Mouse (Mus musculus): Measurements from ENCODE around the gene Kcns1. TPM values are rescaled to one million over a fixed set of nuclear protein-coding genes. Genes with fewer than 3 reads are reported as not detected.

The Kcns1 gene
- total RNA-seq, 1 experiment = 0.80 TPM

DNA sequence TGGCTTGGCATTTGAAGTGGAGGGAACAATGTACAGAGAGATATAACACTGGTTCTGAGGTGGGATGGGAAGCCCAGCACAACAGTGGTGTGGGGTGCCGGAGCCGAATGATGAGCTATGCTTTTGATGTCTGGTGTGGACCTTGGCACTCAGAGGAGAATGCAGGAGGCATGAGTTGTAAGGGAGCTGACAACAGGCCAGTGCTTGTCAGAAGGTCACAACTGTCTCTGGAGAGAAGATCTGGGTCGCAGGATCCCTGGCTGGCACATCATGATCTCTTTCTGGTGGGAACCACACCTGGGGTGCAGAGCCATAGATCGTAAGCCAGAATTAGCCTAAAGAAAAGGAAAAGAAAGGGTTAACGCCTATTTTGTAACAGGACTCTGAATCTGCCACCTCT is 6.9 kb upstream of the Kcns1 start:
- H3K36me3 ChIP-seq (ENCODE audit: control insufficient read depth, insufficient read depth, low read length, poor library complexity, severe bottlenecking) = no peaks in the 10 kb centered on the region
- TF ChIP-seq CHD2 (IDR thresholded peaks at IDR 0.05; ENCODE audit: low read depth, low read length) = no peak
- DNase-seq (ENCODE audit: low read depth, low spot score) = no peak
- in situ Hi-C loops (cut with MboI; ENCODE audit: low sequenced_read_pairs in 2 of 2, unreplicated experiment in 2 of 2) = no loop called here
- no peaks in the 10 kb centered on the region for H3K9me3 ChIP-seq (ENCODE audit: control insufficient read depth, insufficient read depth, low read depth, low read length)
- no peak overlapping the region for H3K27ac ChIP-seq (ENCODE audit: insufficient read depth, low read depth, low read length, poor library complexity, severe bottlenecking)
- no peaks in the 10 kb centered on the region for H3K4me1 ChIP-seq (ENCODE audit: control insufficient read depth in 2 of 2, insufficient read depth in 2 of 2, low read length in 2 of 2, poor library complexity in 1 of 2)
- H3K9ac ChIP-seq (ENCODE audit: insufficient read depth, low read depth, low read length, poor library complexity, severe bottlenecking) = no peak overlapping the region
- H3K4me3 ChIP-seq (ENCODE audit: insufficient read depth in 1 of 2, low read depth in 1 of 2, low read length in 2 of 2, poor library complexity in 1 of 2, severe bottlenecking in 1 of 2) = no peak overlapping the region

- Histone ChIP-seq H3K4me1 (ENCODE audit: control insufficient read depth in 2 of 2, insufficient read depth in 2 of 2, low read length in 2 of 2, poor library complexity in 1 of 2) (no peaks in the 10 kb centered on the region), H3K9ac (ENCODE audit: insufficient read depth, low read depth, low read length, poor library complexity, severe bottlenecking) (no peak overlapping the region), H3K36me3 (ENCODE audit: control insufficient read depth, insufficient read depth, low read length, poor library complexity, severe bottlenecking) (no peaks in the 10 kb centered on the region), H3K27ac (ENCODE audit: insufficient read depth, low read depth, low read length, poor library complexity, severe bottlenecking) (no peak overlapping the region), H3K9me3 (ENCODE audit: control insufficient read depth, insufficient read depth, low read depth, low read length) (no peaks in the 10 kb centered on the region), H3K4me3 (ENCODE audit: insufficient read depth in 1 of 2, low read depth in 1 of 2, low read length in 2 of 2, poor library complexity in 1 of 2, severe bottlenecking in 1 of 2) (no peak overlapping the region)
- TF ChIP-seq HCFC1 (IDR thresholded peaks at IDR 0.05; ENCODE audit: borderline replicate concordance, insufficient read depth, low read length) = no peak
- TF ChIP-seq ZNF384 (IDR thresholded peaks at IDR 0.05; ENCODE audit: low read depth, low read length) = no peak
- TF ChIP-seq ZC3H11A (IDR thresholded peaks at IDR 0.05; ENCODE audit: borderline replicate concordance, low read depth, low read length) = no peak
- TF ChIP-seq MAFK (IDR thresholded peaks at IDR 0.05; ENCODE audit: insufficient read depth, low read depth, low read length) = no peak
- TF ChIP-seq CHD2 (IDR thresholded peaks at IDR 0.05; ENCODE audit: low read depth, low read length) = no peak
- in situ Hi-C loops (cut with MboI; ENCODE audit: low sequenced_read_pairs in 2 of 2, unreplicated experiment in 2 of 2) = no loop called here
- DNase-seq (ENCODE audit: low read depth, low spot score) = no peak
These were observed 4.9 kb upstream of the Kcns1 start for GRCm38 (mm10) chr2:164175850-164176249.

DNA sequence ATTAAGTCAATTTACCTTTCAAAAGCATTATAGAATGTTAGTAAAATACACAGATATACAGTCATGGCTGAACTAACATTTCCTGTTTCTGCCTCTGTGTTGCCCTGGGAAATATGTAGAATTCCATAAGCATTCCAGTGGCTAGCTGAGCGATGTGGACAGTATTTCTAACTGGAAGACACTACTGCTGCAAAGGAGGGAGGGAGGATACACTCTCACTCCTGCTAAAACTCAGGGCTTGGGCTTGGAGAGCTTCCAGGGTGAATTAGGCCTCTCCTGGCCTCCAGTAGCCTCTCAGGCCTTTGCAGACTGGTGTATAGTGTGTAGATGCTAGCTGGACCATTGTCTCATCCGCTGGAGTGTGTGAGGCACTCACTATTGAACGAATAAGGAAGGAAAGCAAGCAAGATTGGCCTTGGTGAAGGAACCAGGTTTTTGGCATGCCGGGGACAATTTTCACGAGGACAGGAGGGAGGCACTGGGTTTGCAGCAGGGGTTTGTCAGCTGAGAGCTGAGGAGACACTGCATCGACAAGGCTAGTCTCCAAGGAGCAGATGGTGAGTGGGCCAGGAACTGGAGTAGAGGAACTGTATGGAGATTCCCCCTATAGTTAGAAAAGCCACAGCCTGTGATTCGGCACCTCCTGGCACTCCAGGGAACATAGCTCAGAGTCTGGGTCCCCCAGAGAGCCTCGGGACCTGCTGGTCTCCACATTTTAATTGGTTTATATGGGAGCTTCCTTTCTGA is 3.9 kb upstream of the Kcns1 start:
- Histone ChIP-seq H3K4me3 (ENCODE audit: insufficient read depth in 1 of 2, low read depth in 1 of 2, low read length in 2 of 2, poor library complexity in 1 of 2, severe bottlenecking in 1 of 2) (no peak overlapping the region), H3K36me3 (ENCODE audit: control insufficient read depth, insufficient read depth, low read length, poor library complexity, severe bottlenecking) (no peaks in the 10 kb centered on the region), H3K9ac (ENCODE audit: insufficient read depth, low read depth, low read length, poor library complexity, severe bottlenecking) (no peak overlapping the region), H3K9me3 (ENCODE audit: control insufficient read depth, insufficient read depth, low read depth, low read length) (no peaks in the 10 kb centered on the region), H3K4me1 (ENCODE audit: control insufficient read depth in 2 of 2, insufficient read depth in 2 of 2, low read length in 2 of 2, poor library complexity in 1 of 2) (no peaks in the 10 kb centered on the region), H3K27ac (ENCODE audit: insufficient read depth, low read depth, low read length, poor library complexity, severe bottlenecking) (no peak overlapping the region)
- in situ Hi-C loops (cut with MboI; ENCODE audit: low sequenced_read_pairs in 2 of 2, unreplicated experiment in 2 of 2) = no loop called here
- TF ChIP-seq HCFC1 (IDR thresholded peaks at IDR 0.05; ENCODE audit: borderline replicate concordance, insufficient read depth, low read length) = no peak
- no peak for TF ChIP-seq CHD2 (IDR thresholded peaks at IDR 0.05; ENCODE audit: low read depth, low read length)
- no peak for TF ChIP-seq MAFK (IDR thresholded peaks at IDR 0.05; ENCODE audit: insufficient read depth, low read depth, low read length)
- no peak for TF ChIP-seq ZC3H11A (IDR thresholded peaks at IDR 0.05; ENCODE audit: borderline replicate concordance, low read depth, low read length)
- no peak for TF ChIP-seq ZNF384 (IDR thresholded peaks at IDR 0.05; ENCODE audit: low read depth, low read length)
- DNase-seq (ENCODE audit: low read depth, low spot score) = no peak

- no peaks in the 10 kb centered on the region for H3K36me3 ChIP-seq (ENCODE audit: control insufficient read depth, insufficient read depth, low read length, poor library complexity, severe bottlenecking)
- no peaks in the 10 kb centered on the region for H3K4me1 ChIP-seq (ENCODE audit: control insufficient read depth in 2 of 2, insufficient read depth in 2 of 2, low read length in 2 of 2, poor library complexity in 1 of 2)
- in situ Hi-C loops (cut with MboI; ENCODE audit: low sequenced_read_pairs in 2 of 2, unreplicated experiment in 2 of 2) = no loop called here
- no peak for DNase-seq (ENCODE audit: low read depth, low spot score)
- no peak overlapping the region for H3K4me3 ChIP-seq (ENCODE audit: insufficient read depth in 1 of 2, low read depth in 1 of 2, low read length in 2 of 2, poor library complexity in 1 of 2, severe bottlenecking in 1 of 2)
- no peak for TF ChIP-seq ZNF384 (IDR thresholded peaks at IDR 0.05; ENCODE audit: low read depth, low read length)
- no peak overlapping the region for H3K9ac ChIP-seq (ENCODE audit: insufficient read depth, low read depth, low read length, poor library complexity, severe bottlenecking)
- no peak overlapping the region for H3K27ac ChIP-seq (ENCODE audit: insufficient read depth, low read depth, low read length, poor library complexity, severe bottlenecking)
- H3K9me3 ChIP-seq (ENCODE audit: control insufficient read depth, insufficient read depth, low read depth, low read length) = no peaks in the 10 kb centered on the region
These were observed 2.5 kb upstream of the Kcns1 start for GRCm38 (mm10) chr2:164173394-164173793.

DNA sequence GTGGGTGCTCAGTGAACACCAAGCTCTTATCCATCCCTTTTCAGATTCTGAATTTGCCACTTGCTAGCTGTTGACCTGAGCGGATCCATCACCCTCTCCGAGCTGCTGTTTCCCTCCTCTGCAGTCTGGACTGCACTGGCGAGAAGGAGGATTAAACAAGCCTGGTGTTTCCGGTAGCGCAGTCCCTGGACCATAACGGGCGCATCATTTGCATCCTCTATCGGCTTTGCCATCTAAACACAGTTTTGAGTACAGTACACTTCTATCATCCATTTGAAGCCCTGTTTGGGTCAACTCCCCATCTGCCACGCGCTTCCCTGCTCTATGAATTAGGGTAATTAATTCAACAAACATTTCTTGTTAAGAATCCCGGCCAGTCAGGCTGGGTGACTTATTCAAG is 587 bp downstream of the Kcns1 start:
- H3K9me3 ChIP-seq (ENCODE audit: control insufficient read depth, insufficient read depth, low read depth, low read length) = no peaks in the 10 kb centered on the region
- H3K4me1 ChIP-seq (ENCODE audit: control insufficient read depth in 2 of 2, insufficient read depth in 2 of 2, low read length in 2 of 2, poor library complexity in 1 of 2) = 0 out of 4 replicates have a peak, but pooled peaks cover 0 to 3% of the 10 kb centered on the region in 2 experiments
- no peak overlapping the region for H3K9ac ChIP-seq (ENCODE audit: insufficient read depth, low read depth, low read length, poor library complexity, severe bottlenecking)
- no peak overlapping the region for H3K27ac ChIP-seq (ENCODE audit: insufficient read depth, low read depth, low read length, poor library complexity, severe bottlenecking)
- in situ Hi-C loops (cut with MboI; ENCODE audit: low sequenced_read_pairs in 2 of 2, unreplicated experiment in 2 of 2) = no loop called here
- DNase-seq (ENCODE audit: low read depth, low spot score) = no peak
- H3K4me3 ChIP-seq (ENCODE audit: insufficient read depth in 1 of 2, low read depth in 1 of 2, low read length in 2 of 2, poor library complexity in 1 of 2, severe bottlenecking in 1 of 2) = no peak overlapping the region
- no peaks in the 10 kb centered on the region for H3K36me3 ChIP-seq (ENCODE audit: control insufficient read depth, insufficient read depth, low read length, poor library complexity, severe bottlenecking)
- no peak for TF ChIP-seq HCFC1 (IDR thresholded peaks at IDR 0.05; ENCODE audit: borderline replicate concordance, insufficient read depth, low read length)
- no peak for TF ChIP-seq ZC3H11A (IDR thresholded peaks at IDR 0.05; ENCODE audit: borderline replicate concordance, low read depth, low read length)
- TF ChIP-seq CHD2 (IDR thresholded peaks at IDR 0.05; ENCODE audit: low read depth, low read length) = no peak
- TF ChIP-seq ZNF384 (IDR thresholded peaks at IDR 0.05; ENCODE audit: low read depth, low read length) = no peak
- TF ChIP-seq MAFK (IDR thresholded peaks at IDR 0.05; ENCODE audit: insufficient read depth, low read depth, low read length) = no peak

All from ES-E14 (cell line).